Mouse (Mus musculus) heart, embryonic 11.5 days (tissue): ENCODE results near the gene Opn5. TPM values are rescaled to one million over a fixed set of nuclear protein-coding genes. Genes with fewer than 3 reads are reported as not detected.

Experiments
- ATAC-seq: fragments of 200-750 bp; cut with Nextera tagmentation; replicated peaks from 2 replicates; pipeline ENCODE4 v1.8.0; 2017; ENCODE audit warnings: moderate library complexity; ENCODE audit not compliant: insufficient number of reproducible peaks, low FRiP score, low TSS enrichment
- H3K27ac ChIP-seq: fragments of 300-500 bp; sonication (generic); 2 replicates; pipeline ENCODE4 v1.5.1; 2014; ENCODE audit warnings: mild to moderate bottlenecking, low read depth, low read length
- H3K27me3 ChIP-seq: fragments of 300-500 bp; sonication (generic); 2 replicates; pipeline ENCODE4 v1.6.1; 2014; ENCODE audit warnings: mild to moderate bottlenecking, low read length, mixed read lengths; ENCODE audit not compliant: control insufficient read depth, insufficient read depth
- H3K36me3 ChIP-seq: fragments of 300-500 bp; sonication (generic); 2 replicates; pipeline ENCODE4 v1.6.1; 2014; ENCODE audit warnings: mild to moderate bottlenecking, low read length, moderate library complexity, mixed read lengths; ENCODE audit not compliant: control insufficient read depth, insufficient read depth
- H3K4me1 ChIP-seq: fragments of 300-500 bp; sonication (generic); 2 replicates; pipeline ENCODE4 v1.6.1; 2014; ENCODE audit warnings: low read length; ENCODE audit not compliant: control insufficient read depth, insufficient read depth
- H3K4me2 ChIP-seq: fragments of 300-500 bp; sonication (generic); 2 replicates; pipeline ENCODE4 v1.6.1; 2014; ENCODE audit warnings: mild to moderate bottlenecking, moderate library complexity
- H3K4me3 ChIP-seq: fragments of 300-500 bp; sonication (generic); 2 replicates; pipeline ENCODE4 v1.5.1; 2014; ENCODE audit warnings: low read depth, low read length
- H3K9ac ChIP-seq: fragments of 300-500 bp; sonication (generic); 2 replicates; pipeline ENCODE4 v1.6.1; 2014; ENCODE audit warnings: mild to moderate bottlenecking, low read depth, low read length, moderate library complexity
- H3K9me3 ChIP-seq: fragments of 300-500 bp; sonication (generic); replicated peaks from 2 replicates; pipeline ENCODE4 v1.6.1; 2016; ENCODE audit warnings: low read length; ENCODE audit not compliant: control insufficient read depth
- WGBS: fragments of 180-500 bp; shearing (Covaris S2); extraction: QIAGEN DNeasy Blood & Tissue Kit; methylation state at CpG from one replicate; pipeline ENCODE4 v1.1.7; 2014; ENCODE audit not compliant: insufficient replicate concordance; 5-methylcytosine and 5-hydroxymethylcytosine counted together
- polyA plus RNA-seq: library from polyadenylated mRNA; unstranded; fragments of >200 nt; fragmentation: Nextera tagmentation; extraction: Ambion mirVana; gene quantifications from 2 replicates; pipeline ENCODE4 v1.2.1, GENCODE M21; 2014

Gene Opn5
- not detected in 2 replicates for polyA plus RNA-seq

DNA sequence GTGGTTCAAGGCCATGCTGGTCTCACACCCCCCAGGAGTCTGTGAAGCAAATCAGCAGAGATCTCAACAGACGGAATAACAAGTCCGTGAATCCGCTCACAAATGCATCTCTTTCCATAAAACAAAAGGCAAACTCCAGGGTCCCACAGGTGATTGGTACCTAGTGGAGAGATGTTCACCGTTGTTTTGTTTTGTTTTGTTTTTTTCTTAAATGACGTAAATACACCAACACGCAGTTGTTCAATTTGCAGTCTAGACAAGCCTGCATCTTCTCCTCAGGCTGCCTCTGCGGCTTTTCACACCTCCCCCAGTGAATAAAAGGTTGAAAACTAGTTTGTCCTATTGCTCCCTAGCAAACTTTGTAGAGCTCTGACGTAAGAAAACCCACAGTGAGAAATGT, at the start of gene Opn5:
Gene Opn5 (minus strand): TSS at position 101 of the 400 bp plus-strand sequence.
- Histone ChIP-seq H3K27me3 (no peaks in the 10 kb centered on the region), H3K4me2 (no peak within 1 kb of the TSS), H3K9ac (no peak within 1 kb of the TSS), H3K9me3 (no peaks in the 10 kb centered on the region), H3K4me1 (no peaks in the 10 kb centered on the region), H3K4me3 (no peak within 1 kb of the TSS), H3K27ac (no peak within 1 kb of the TSS), H3K36me3 (no peaks in the 10 kb centered on the region)
- no peak for ATAC-seq
- WGBS: 69% methylated on average over 8 of the region's 8 CpGs

DNA sequence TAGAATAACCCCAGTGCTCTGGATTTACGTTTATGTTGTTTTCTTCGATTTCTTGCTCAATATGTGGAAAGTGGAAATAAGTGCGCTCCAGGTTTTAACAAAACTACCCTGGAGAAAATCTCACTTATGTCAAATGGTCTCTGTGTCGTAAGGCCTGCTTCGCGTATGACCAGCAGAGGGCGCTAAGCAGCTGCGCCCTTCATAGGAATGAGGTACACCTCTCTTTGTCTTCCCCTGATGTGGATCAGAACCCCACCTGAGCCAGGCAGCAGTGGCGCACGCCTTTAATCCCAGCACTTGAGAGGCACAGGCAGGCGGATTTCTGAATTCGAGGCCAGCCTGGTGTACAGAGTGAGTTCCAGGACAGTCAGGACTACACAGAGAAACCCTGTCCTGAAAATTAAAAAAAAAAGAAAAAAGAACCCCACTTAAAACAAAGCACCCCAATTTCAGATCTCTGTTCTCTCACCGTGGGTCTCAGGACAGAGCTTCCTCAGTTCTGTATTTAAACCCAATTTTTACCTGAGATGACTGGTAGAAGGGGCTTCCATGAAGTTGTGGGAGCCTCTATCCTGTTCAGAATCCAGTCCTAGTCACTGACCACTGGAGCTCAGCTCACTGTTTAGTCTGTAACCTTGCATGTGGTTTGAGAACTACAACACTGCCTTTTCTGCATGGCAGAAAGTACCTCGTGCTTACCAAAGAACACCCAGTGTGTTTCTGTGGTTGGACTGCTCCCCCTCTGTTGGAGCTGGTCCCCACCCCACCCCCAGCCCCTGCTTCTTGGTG, 47.6 kb upstream of the Opn5 start:
- H3K9me3 ChIP-seq: no peaks in the 10 kb centered on the region
- 19% methylated on average over 14 of the region's 14 CpGs for whole genome bisulfite sequencing
- 0 out of 2 replicates have a peak overlapping the region, but pooled peaks have one; percentile 19 for H3K4me2 ChIP-seq
- H3K4me1 ChIP-seq: no peaks in the 10 kb centered on the region
- no peak overlapping the region for H3K9ac ChIP-seq
- H3K27me3 ChIP-seq: no peaks in the 10 kb centered on the region
- no peak overlapping the region for H3K4me3 ChIP-seq
- no peaks in the 10 kb centered on the region for H3K36me3 ChIP-seq
- H3K27ac ChIP-seq: no peak overlapping the region
- ATAC-seq: no peak

DNA sequence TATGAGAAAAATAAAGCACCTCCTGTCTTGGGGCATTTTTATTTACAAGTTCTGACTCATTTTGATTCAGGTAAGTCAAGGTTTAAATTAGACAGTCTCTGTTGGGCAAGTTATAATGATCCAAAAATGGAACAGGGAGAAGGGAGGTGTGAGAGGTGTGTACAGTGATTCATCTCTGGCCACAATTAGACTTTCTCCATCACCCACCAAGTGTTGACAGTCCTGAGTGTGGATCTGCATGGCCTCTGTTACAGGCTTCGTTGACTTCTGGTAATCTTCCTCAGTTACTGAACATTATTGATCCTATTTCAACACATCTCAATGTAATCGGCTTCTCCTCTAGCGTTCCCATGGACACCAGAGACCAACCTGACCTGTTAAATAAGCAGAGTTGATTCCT, 32.2 kb upstream of the Opn5 start:
- no peak; the same call in 1 of the 2 replicates for ATAC-seq
- H3K27ac ChIP-seq: no peak overlapping the region
- WGBS: 60% methylated on average over 3 of the region's 3 CpGs
- no peaks in the 10 kb centered on the region for H3K27me3 ChIP-seq
- no peak overlapping the region for H3K9ac ChIP-seq
- 0 out of 2 replicates have a peak, but pooled peaks cover 6% of the 10 kb centered on the region for H3K9me3 ChIP-seq
- H3K36me3 ChIP-seq: no peaks in the 10 kb centered on the region
- H3K4me3 ChIP-seq: no peak overlapping the region
- no peak overlapping the region for H3K4me2 ChIP-seq
- no peaks in the 10 kb centered on the region for H3K4me1 ChIP-seq

DNA sequence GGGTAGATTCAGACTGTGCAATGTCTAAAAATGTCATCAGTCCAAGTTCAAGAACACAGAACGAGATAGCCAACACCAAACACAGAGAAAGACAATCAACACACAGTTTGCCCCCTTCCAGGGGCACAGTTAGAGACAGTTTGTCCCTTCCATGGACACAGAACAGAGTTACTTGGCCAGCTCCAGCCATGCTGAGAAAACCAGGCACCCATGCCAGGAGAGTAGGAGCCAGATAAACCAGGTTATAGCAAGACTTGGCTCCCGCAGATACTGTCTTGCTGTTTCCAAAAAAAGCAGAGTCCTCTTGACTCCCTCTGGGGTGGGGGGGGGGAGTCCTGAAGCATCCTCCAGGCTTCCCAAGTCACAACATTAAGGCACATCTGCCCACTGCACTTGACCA, 19.0 kb upstream of the Opn5 start:
- no peak for ATAC-seq
- no peak overlapping the region for H3K27ac ChIP-seq
- H3K9ac ChIP-seq: no peak overlapping the region
- no peaks in the 10 kb centered on the region for H3K27me3 ChIP-seq
- WGBS: 54% methylated on average over 2 of the region's 2 CpGs
- H3K36me3 ChIP-seq: no peaks in the 10 kb centered on the region
- H3K9me3 ChIP-seq: no peaks in the 10 kb centered on the region
- no peak overlapping the region for H3K4me3 ChIP-seq
- no peaks in the 10 kb centered on the region for H3K4me1 ChIP-seq
- H3K4me2 ChIP-seq: no peak overlapping the region

DNA sequence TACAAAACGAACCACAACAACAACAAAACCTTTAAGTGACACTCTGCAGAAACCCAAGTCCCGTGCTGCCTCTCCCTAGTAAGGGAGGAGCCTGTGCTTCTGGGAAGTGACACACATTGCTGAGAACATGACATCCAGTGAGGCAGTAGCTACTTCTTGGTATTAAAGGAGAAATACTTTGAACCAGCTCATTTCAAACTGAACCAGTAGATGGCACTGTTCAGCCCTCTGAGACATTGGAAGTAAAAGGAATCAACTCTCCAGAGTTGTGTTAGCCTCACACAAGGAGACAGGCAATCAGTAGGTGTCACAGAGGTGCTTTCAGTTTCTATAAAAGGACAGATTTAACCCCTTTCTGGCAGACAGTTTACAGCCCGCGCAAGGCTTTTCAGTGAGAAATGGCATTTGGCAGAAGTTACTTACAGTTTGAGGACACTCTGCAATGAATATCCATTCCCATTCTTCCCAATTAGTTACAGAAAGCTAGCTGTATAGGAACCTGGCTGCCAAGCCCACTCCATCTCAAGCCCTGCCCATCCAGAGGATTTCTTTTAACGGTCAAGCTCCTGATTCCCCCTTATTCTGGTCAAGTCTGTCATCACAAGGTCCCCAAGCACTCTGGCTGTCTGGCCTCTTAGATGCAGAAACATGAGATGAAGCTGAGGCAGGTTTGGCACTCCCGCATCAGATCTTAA, 2.0 kb upstream of the Opn5 start:
- Histone ChIP-seq H3K27ac (no peak overlapping the region), H3K9me3 (no peaks in the 10 kb centered on the region), H3K4me2 (no peak overlapping the region), H3K4me3 (no peak overlapping the region), H3K27me3 (no peaks in the 10 kb centered on the region), H3K9ac (no peak overlapping the region), H3K36me3 (no peaks in the 10 kb centered on the region), H3K4me1 (no peaks in the 10 kb centered on the region)
- WGBS: 29% methylated on average over 6 of the region's 6 CpGs
- ATAC-seq: no peak

GRCm38 (mm10) chr17:42608270-42608669, 2.9 kb downstream of the Opn5 start:
- Histone ChIP-seq H3K27me3 (no peaks in the 10 kb centered on the region), H3K4me2 (no peak overlapping the region), H3K9ac (no peak overlapping the region), H3K4me1 (no peaks in the 10 kb centered on the region), H3K36me3 (no peaks in the 10 kb centered on the region), H3K27ac (no peak overlapping the region), H3K4me3 (no peak overlapping the region), H3K9me3 (no peaks in the 10 kb centered on the region)
- 54% methylated on average over 3 of the region's 3 CpGs for WGBS
- no peak for ATAC-seq

DNA sequence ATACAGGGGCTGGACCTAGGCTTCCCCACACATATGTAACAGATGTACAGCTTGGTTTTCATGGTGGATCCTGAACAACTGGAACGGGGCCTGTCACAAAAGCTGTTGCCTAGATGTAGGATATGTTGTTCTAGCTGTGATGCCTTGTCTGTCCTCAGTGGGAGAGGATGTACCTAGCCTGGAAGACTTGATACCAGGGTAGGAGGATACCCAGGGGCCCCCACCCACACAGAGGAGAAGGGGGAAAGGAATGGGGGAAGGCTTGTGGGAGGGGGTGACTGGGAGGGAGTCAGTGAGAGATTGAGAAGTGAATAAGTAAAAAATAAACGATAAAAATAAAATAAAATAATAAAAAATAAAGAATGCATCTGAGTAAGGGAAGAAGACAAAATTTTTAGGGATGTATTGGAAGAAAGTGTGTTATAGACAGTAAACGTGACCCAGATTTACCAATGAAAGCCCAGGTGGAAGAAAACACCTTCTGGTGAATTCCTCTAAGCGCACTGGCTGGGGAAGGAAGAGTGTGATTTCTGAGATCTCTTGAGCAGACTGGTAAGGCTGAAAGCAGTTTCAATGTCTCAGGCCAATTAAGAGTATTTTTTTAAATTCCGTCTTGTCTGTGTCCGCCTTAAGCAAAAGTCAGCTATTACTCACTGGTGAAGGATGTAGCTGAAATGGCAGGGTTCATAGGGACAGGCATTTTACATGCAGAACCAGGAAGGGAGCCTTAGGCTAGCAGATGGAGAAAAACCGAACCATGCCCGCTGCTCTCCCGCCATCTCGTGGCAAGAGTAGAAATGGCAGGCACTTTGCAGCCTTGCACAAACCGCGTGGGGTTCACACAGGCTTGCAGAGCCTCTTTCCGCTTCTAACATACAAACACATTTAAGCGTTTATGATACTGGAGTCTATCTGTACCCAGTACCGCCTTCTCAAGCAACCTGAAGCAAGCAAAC, 8.1 kb downstream of the Opn5 start:
- H3K36me3 ChIP-seq: no peaks in the 10 kb centered on the region
- no peaks in the 10 kb centered on the region for H3K4me1 ChIP-seq
- ATAC-seq: no peak; the same call in 1 of the 2 replicates
- WGBS: 28% methylated on average over 15 of the region's 15 CpGs
- no peak overlapping the region for H3K4me2 ChIP-seq
- H3K27ac ChIP-seq: no peak overlapping the region
- H3K9me3 ChIP-seq: no peaks in the 10 kb centered on the region
- H3K9ac ChIP-seq: no peak overlapping the region
- H3K27me3 ChIP-seq: no peaks in the 10 kb centered on the region
- no peak overlapping the region for H3K4me3 ChIP-seq

DNA sequence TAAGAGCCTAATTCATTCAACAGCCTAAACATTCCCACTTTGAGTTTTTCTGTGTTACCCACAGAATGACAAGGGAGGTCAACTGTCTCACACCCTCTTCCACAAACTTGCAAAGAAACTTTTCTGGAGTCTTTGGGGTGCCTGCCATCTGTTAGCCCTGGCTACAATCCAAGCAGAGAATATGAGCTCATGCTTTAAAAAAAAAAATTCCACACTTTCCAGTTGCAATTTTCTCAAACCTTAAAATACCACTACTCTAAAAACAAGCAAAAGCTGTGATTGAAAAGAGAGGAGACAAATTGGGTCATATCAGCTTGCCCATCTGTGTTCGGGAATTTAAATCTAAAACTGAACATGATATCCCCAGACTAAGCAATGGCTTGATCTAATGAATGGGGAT, 24.7 kb downstream of the Opn5 start:
- 65% methylated on average over 1 of the region's 1 CpGs for WGBS

More for the DNA sequence above, 24.7 kb downstream of the Opn5 start:
- no peaks in the 10 kb centered on the region for H3K4me1 ChIP-seq
- no peaks in the 10 kb centered on the region for H3K9me3 ChIP-seq
- no peaks in the 10 kb centered on the region for H3K36me3 ChIP-seq
- no peak overlapping the region for H3K9ac ChIP-seq
- no peak overlapping the region for H3K4me3 ChIP-seq
- no peak overlapping the region for H3K4me2 ChIP-seq
- H3K27ac ChIP-seq: no peak overlapping the region
- H3K27me3 ChIP-seq: no peaks in the 10 kb centered on the region
- no peak for ATAC-seq
